Mouse (Mus musculus) urinary bladder, postnatal 10 days (tissue): Measurements from ENCODE around the gene Ankrd35.
"Not testable (repeated sequence)": the region's sequence is repeated elsewhere in the genome, so short reads cannot be mapped to it uniquely, and the experiment has no call there.

Source experiments
- DNase-seq: peaks from one replicate; pipeline ENCODE4 v3.0.0; 2022; ENCODE audit warnings: low spot score

Ankrd35 gene

GRCm38 (mm10) chr3:96706984-96707383, 37.1 kb downstream of the Ankrd35 start:
- no peak for DNase-seq

GRCm38 (mm10) chr3:96707903-96708683, 38.2 kb downstream of the Ankrd35 start, which contains the start of gene Nudt17:
Gene Nudt17 (minus strand): TSS chr3:96708562.
- no peak for DNase-seq

DNA sequence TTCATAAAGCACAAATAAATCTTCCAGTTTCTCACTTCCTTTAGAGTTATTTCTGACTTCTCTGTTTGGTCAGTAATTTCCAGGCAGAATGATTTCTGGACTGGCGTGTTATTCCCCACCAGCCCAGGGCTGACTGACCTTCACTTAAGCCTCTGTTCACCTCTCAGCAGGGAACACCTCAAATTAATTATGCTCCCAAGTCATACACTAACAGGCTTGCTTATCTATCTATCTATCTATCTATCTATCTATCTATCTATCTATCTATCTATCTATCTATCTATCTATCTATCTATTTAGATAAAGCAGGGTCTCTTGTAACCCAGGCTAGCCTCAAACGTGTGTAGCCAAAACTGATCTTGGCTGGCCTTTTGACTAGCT, 38.7 kb downstream of the Ankrd35 start:
- no peak for DNase-seq

- no peak for DNase-seq
These were observed 44.4 kb downstream of the Ankrd35 start for GRCm38 (mm10) chr3:96714286-96714685.

DNA sequence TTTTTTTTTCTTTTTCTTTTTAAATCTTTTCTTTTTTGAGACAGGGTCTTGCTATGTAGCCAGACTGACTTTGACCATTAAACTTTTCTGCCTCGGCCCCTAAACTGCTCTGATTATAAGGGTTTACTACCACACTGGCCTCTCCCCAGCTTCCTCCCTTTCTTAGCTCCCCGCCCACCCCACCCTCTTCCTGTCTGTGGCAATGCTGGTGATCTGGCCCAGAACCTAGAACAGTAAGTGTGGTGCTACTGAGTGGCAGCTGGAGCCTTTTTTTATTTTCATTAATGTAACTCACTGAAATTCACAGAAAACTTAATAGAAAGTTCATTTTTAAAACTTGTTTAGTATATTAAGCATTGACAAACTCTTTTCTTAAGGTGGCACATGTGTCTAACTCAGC, 45.9 kb downstream of the Ankrd35 start:
- DNase-seq: no peak

DNA sequence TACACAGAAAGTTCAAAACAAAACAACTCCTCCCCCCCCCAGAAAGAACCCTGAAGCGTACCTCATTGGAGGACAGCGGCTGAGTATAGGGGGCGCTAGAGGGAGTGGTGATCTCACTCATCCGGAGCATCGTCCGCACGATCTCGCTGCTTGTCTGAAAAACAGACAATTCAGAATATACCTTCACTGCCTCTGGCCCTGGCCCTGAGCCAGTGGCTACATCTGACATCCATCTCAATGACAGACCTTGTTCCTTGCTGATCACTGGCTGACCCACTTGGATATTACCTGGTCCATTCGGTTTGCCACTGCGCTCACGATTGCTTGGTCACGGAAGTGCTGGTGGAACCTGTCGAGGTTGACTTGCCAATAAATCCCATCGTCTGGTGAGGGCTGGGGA, 49.2 kb downstream of the Ankrd35 start:
- DNase-seq: no peak

- DNase-seq: peak; percentile 87
These were observed 57.5 kb downstream of the Ankrd35 start, which contains the start of the genes Polr3c and Rnf115 for GRCm38 (mm10) chr3:96727343-96727827. Gene Polr3c (minus strand): TSS chr3:96727628. Gene Rnf115 (plus strand): TSS chr3:96727664.

DNA sequence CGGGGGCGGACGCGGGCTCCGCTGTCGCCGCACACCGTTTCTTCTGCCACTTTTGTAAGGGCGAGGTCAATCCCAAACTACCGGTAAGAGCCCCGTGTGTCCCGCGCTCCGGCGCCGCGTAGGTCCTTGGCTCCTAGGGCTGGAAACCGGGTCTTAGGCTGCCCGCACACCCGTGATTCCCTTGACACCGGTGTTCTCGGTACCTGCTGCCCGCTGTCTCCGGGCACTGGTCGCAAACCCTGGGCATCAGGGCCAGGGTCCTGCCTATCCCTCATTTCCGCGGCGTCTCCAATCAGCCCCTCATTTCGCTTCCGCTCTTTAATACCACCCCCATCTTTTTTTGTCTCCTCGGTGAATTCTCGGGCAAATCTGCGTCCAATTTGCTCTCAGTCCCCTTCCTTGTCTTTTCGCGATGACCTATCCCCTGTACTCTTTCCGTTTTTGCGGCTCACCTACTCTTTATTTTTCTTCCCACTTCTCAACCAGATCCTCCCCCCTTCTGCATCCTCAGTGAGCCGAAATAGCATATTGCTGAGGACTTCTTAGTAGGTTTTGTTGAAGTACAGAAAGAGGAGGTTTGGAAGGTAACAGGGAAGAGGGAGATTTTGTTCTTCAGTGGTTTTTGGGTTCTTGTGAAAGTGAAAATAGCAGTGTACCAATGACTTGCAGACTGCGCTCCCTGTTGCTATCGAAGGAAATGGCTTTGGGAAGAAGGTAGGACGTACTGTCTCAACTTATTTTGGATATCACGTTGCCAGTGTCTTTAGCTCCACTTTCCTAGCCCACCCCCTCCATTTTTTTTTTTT, 58.1 kb downstream of the Ankrd35 start:
- DNase-seq: no peak

GRCm38 (mm10) chr3:96728634-96729402, 58.9 kb downstream of the Ankrd35 start:
- DNase-seq: no peak

GRCm38 (mm10) chr3:96729403-96729784, 59.5 kb downstream of the Ankrd35 start:
- DNase-seq: no peak

DNA sequence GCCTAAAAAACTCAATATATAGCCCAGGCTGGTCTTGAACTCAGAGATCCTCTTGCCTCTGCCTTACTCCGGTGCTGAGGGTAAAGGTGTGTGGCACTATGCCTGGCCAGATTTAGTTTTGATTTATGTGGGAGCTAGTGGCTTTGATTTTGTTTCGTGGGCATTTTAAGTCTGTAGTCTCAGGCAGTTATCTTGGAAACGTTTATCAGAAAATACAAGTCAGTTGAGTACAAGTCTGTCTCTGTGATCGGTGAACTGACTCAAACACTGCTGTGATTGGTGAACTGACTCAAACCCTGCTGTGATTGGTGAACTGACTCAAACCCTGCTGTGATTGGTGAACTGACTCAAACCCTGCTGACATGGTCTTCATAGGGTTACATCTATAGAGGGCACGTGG, 60.9 kb downstream of the Ankrd35 start:
- no peak for DNase-seq

GRCm38 (mm10) chr3:96733984-96734383, 64.1 kb downstream of the Ankrd35 start:
- DNase-seq: no peak

DNA sequence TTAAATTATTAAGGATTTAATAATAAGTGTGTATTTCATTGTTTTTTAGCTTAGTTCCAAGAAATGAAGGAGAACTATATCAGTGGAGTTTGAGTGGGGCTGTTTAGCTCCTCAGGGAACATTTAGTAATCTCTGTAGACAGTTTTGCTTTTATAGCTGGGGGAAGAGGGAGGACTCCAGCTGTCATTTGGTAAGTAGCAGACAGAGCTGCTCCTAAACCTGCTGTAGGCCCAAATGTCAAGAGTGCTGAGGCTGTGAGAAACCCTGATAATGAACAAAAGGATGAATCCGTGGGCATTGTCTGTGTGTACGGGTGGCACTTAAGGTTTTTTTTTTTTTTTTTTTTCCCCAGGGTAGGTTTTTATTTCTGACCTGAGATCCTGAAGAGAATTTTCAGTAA, 65.3 kb downstream of the Ankrd35 start:
- no peak for DNase-seq

DNA sequence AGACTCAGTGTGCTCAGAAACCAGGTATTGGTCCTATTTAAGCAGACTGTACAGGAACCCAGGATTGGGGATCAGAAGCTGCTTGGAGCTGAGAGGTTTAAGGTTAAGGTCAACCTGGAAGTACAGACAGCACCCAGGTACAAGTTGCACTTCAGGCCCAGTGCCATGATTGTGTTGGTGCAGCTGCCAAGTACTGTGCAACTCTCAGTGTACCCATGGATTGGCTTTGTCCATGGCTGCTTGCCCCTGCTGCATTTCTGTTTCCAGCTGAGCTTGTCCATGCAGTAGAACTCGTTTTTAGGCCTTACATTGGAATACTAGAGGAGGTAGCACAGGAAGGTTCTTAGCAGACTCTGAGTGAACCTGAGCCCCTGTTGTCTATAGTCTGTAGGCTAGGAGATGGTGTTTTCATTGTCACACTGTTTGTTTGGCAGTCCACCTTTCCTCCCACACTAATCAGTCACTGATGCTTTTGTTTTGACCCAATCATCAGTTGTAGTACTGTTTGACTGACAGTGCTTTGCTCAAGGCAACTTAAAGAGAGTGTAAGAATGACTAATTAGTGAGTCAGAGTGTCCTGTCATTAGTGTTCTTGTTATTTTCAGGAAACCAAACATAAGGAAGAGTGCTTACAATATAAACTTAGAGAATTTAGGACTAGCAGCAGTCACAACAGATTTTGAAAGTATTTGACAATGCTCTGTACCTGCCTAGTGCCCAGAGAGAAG, 67.2 kb downstream of the Ankrd35 start:
- DNase-seq: no peak

DNA sequence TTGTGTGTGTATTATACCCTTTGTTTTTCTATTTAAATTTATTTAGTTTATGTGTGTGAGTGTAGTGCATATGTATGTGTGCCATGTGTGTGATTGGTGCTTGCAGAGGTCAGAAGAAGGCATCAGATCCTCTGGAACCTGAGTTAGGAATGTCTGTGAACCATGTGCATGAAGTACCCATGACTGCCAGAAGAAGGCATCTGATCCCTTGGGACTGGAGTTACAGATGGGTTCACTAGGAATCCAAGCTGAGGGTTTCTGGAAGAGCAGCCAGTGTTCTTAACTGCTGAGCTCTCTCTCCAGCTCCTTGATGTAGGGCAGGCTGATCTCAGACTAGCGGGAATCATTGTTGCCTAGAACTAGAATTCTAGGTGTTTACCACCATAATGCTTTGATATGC, 68.1 kb downstream of the Ankrd35 start:
- DNase-seq: no peak

DNA sequence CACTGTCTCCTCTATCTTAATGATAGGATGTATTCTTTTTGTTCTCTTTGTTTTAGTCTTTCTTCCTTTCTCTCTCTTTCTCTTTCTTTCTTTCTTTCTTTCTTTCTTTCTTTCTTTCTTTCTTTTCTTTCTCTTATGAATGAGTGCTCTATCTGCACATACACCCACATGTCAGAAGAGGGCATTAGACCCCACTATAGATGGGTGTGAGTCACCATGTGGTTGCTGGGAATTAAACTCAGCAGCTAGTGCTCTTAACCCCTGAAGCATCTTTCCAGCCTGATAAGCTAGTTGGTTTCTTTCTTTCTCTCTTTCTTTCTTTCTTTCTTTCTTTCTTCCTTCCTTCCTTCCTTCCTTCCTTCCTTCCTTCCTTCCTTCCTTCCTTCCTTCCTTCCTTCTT, 70.3 kb downstream of the Ankrd35 start:
- DNase-seq: not testable (repeated sequence)
